Mouse (Mus musculus) layer of hippocampus, adult 8-10 months (tissue): ENCODE measurements at regions not wholly inside any gene's neighbourhood (a gene's known extent, or its start where the extent isn't known, plus 50 kb on each side); places are given as distances from the start of the nearest gene placed in this dataset.

Source experiments
- DNase-seq, 2 experiments: peaks; one replicate each; pipeline ENCODE4 v3.0.0; 2022; ENCODE audit warnings: low spot score in 2 of 2

GRCm38 (mm10) chr16:77400276-77400891 is 201.5 kb downstream of the Gm11146 start:
- peak; percentile 63 to 70 for DNase-seq

GRCm38 (mm10) chr16:77399846-77400275 is 202.0 kb downstream of the Gm11146 start:
- no peak for DNase-seq

- no peak for DNase-seq
Observed at GRCm38 (mm10) chr16:77394054-77394716, 207.7 kb downstream of the Gm11146 start.

GRCm38 (mm10) chr16:77393470-77393869 is 208.4 kb downstream of the Gm11146 start:
- no peak for DNase-seq

- DNase-seq: no peak
Observed at GRCm38 (mm10) chr16:77392205-77392604, 209.7 kb downstream of the Gm11146 start.

- DNase-seq: no peak
Observed at GRCm38 (mm10) chr16:77384021-77384729, 217.7 kb downstream of the Gm11146 start.

- no peak for DNase-seq
Observed at GRCm38 (mm10) chr16:77382790-77383189, 219.1 kb downstream of the Gm11146 start.

- no peak for DNase-seq
Observed at GRCm38 (mm10) chr16:77372768-77373167, 229.1 kb downstream of the Gm11146 start.

GRCm38 (mm10) chr16:77369810-77370209 is 232.1 kb downstream of the Gm11146 start:
- no peak for DNase-seq

GRCm38 (mm10) chr16:77365254-77365653 is 236.6 kb downstream of the Gm11146 start:
- DNase-seq: no peak

GRCm38 (mm10) chr16:77364439-77364838 is 237.5 kb downstream of the Gm11146 start:
- no peak for DNase-seq

GRCm38 (mm10) chr16:77359190-77359589 is 242.7 kb downstream of the Gm11146 start:
- no peak for DNase-seq

- DNase-seq: no peak
Observed at GRCm38 (mm10) chr16:77355260-77355659, 246.6 kb downstream of the Gm11146 start.

GRCm38 (mm10) chr16:77354201-77354712 is 247.6 kb downstream of the Gm11146 start:
- no peak for DNase-seq

- DNase-seq: no peak
Observed at GRCm38 (mm10) chr16:77346128-77346527, 255.8 kb downstream of the Gm11146 start.

GRCm38 (mm10) chr16:77332285-77332684 is 269.6 kb downstream of the Gm11146 start:
- no peak for DNase-seq

- peak in 1 of 2 experiments; percentile 11 for DNase-seq
Observed at GRCm38 (mm10) chr16:77330996-77331395, 270.9 kb downstream of the Gm11146 start.

GRCm38 (mm10) chr16:77329711-77330530 is 272.0 kb downstream of the Gm11146 start:
- DNase-seq: no peak

- DNase-seq: peak; percentile 26 to 48
Observed at GRCm38 (mm10) chr16:77329160-77329691, 272.7 kb downstream of the Gm11146 start.

- DNase-seq: no peak
Observed at GRCm38 (mm10) chr16:77328628-77329159, 273.2 kb downstream of the Gm11146 start.

GRCm38 (mm10) chr16:77328049-77328448 is 273.8 kb downstream of the Gm11146 start:
- DNase-seq: no peak
